Mouse (Mus musculus) cortical plate, adult 2 months (tissue): Measurements from ENCODE around the gene Zdhhc5.

Source experiments
- CTCF ChIP-seq: fragments of 200-500 bp; IDR thresholded peaks from 2 replicates; pipeline ENCODE4 v1.5.1; 2011; ENCODE audit warnings: mild to moderate bottlenecking, control low read depth, low read length; ENCODE audit not compliant: insufficient read depth; ENCODE audit errors: extremely low read depth
- POLR2A ChIP-seq: fragments of 200-500 bp; IDR thresholded peaks from 2 replicates; pipeline ENCODE4 v1.6.1; 2011; ENCODE audit warnings: mild to moderate bottlenecking, low read length, control low read depth; ENCODE audit not compliant: insufficient read depth; ENCODE audit errors: extremely low read depth

DNA sequence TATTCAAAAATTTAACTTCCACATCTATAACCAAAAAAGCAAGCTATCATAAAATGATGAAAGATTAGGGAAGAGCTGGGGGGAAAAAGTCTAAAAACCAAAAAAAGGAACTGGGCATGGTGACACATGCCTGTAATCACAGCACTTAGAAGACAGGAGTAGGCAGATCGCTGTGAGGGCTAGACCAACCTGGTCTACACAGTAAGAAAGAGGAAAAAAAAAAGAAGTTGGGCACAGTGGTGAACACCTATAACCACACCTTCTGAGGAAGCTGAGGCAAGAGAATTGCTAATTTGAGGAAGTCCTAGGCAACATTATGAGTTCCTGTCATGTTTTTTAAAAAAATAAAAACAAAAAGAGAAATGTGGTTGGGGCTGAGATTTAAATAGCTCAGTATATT lies 59.1 kb downstream of the Zdhhc5 start:
- TF ChIP-seq CTCF (no peak), POLR2A (no peak)
